Comparison of ENCODE assay signal across 21 mouse cellular contexts in the genomic region with DNA sequence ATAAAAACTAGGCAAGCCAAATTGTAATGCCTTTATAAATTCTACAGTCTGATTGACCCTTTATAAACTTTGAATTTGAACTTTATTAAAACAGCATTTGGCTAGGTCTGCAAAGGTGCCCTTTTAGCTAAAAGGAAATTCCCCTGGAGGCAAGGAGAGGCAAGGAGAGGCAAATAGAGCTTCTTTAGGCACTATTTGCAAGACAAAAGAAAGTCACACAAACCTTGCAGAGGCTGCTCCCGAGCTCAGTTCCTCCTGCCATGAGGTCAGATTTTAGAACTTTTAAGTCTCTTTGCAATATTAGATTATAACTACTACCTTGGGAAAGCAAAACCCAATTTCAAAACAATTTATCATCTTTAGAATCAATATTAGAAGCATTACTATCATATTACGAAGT. TPM values are rescaled to one million over a fixed set of nuclear protein-coding genes. Genes with fewer than 3 reads are reported as not detected.
"Had no signal": no experiment of that assay in that cellular context is flagged by ENCODE, and none has a peak within 500 bp of the region (broad histone marks: within the 10 kb centered on the region; RNA-seq: fewer than 3 reads in every experiment).

No protein-coding gene starts in this region.

RNA-seq across cellular contexts. Expression of gene Psg22, which starts 29.5 kb away (rescaled TPM):
- polyA plus RNA-seq: heart, adult 2 months; heart, embryonic 11.5 days; heart, embryonic 13.5 days; hindbrain, embryonic 11.5 days; hindbrain, embryonic 13.5 days; hindbrain, embryonic 15.5 days; hindbrain, postnatal 0 days; intestine, embryonic 14.5 days; intestine, embryonic 16.5 days; kidney, embryonic 15.5 days; kidney, postnatal 0 days; large intestine, adult 2 months; limb, embryonic 11.5 days; limb, embryonic 13.5 days; limb, embryonic 15.5 days had no signal

RNA-seq across cellular contexts. Expression of gene Psg19, which starts 50.9 kb away (rescaled TPM):
- polyA plus RNA-seq: heart, adult 2 months; heart, embryonic 11.5 days; heart, embryonic 13.5 days; heart, embryonic 15.5 days; heart, postnatal 0 days; hindbrain, embryonic 11.5 days; hindbrain, embryonic 13.5 days; hindbrain, embryonic 15.5 days; hindbrain, postnatal 0 days; intestine, embryonic 14.5 days; intestine, embryonic 16.5 days; kidney, adult 2 months; kidney, embryonic 15.5 days; kidney, postnatal 0 days; large intestine, adult 2 months; limb, embryonic 11.5 days; limb, embryonic 13.5 days; limb, embryonic 15.5 days; liver, adult 2 months; liver, embryonic 12.5 days; liver, embryonic 14.5 days had no signal
